27 mouse cellular contexts compared by ENCODE assay signal in the genomic region with DNA sequence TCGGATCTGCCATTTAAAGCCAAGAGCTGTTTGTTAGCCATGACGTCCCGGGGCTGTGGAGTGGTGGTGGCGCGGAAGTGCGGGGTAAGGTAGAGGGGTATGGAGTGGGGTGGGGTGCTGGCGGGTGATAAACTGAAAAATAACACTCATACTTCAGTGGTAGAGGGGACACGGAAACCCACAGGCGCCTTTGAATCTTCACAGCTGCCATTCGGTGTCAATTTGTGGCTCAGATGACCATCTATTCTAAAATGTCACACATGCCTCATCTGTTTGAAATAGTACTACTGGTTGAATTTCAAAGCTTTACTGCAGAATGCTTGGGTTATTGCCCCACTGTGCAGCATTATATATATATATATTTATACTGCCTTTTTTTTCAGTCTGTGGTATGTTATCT. TPM values are rescaled to one million over a fixed set of nuclear protein-coding genes. Genes with fewer than 3 reads are reported as not detected.
"Had no signal": no experiment of that assay in that cellular context is flagged by ENCODE, and none has a peak within 500 bp of the region (broad histone marks: within the 10 kb centered on the region; RNA-seq: fewer than 3 reads in every experiment).

A gene (minus strand): TSS at position 101 of the 400 bp plus-strand sequence.

- H3K4me1 ChIP-seq: midbrain, embryonic 10.5 days; midbrain, embryonic 12.5 days; neural tube, embryonic 12.5 days; stomach, embryonic 15.5 days had no signal

- H3K36me3 ChIP-seq: midbrain, embryonic 10.5 days; midbrain, embryonic 12.5 days; neural tube, embryonic 12.5 days; stomach, embryonic 15.5 days had no signal

- H3K9me3 ChIP-seq: midbrain, embryonic 10.5 days; midbrain, embryonic 12.5 days; neural tube, embryonic 12.5 days; stomach, embryonic 15.5 days had no signal

- H3K4me3 ChIP-seq: midbrain, embryonic 10.5 days; midbrain, embryonic 12.5 days; myocyte; neural tube, embryonic 12.5 days; stomach, embryonic 15.5 days had no signal

- DNase-seq: lung, adult 18-20 months; lung, embryonic 14.5 days; lung, postnatal 10 days; lung, postnatal 4 days; midbrain, embryonic 14.5 days; retina, postnatal 1 day; right cerebral cortex, adult 18-20 months; right cerebral cortex, postnatal 14 days; thymus, adult 2 months; thymus, postnatal 25 days; thymus, postnatal 4 days had no signal

- H3K27me3 ChIP-seq: neural tube, embryonic 12.5 days; stomach, embryonic 15.5 days had no signal

- H3K9ac ChIP-seq: liver, embryonic 14.5 days; lung, embryonic 14.5 days; midbrain, embryonic 12.5 days; neural tube, embryonic 12.5 days; stomach, embryonic 15.5 days had no signal

- H3K27ac ChIP-seq: liver, embryonic 14.5 days; midbrain, embryonic 10.5 days; midbrain, embryonic 12.5 days; neural tube, embryonic 12.5 days; stomach, embryonic 15.5 days; stomach, postnatal 0 days had no signal

RNA-seq across cellular contexts. Expression of the gene that starts here (rescaled TPM):
- total RNA-seq: megakaryocyte, adult 5-6 weeks; megakaryocyte-erythroid progenitor cell, adult 5-6 weeks; neutrophil, adult 5-6 weeks had no signal
- polyA plus RNA-seq: liver, embryonic 14.5 days; liver, embryonic 16.5 days; lung, embryonic 14.5 days; lung, embryonic 16.5 days; midbrain, embryonic 10.5 days; midbrain, embryonic 12.5 days; midbrain, embryonic 14.5 days; midbrain, embryonic 16.5 days; neural tube, embryonic 12.5 days; neural tube, embryonic 14.5 days; spleen, adult 2 months; stomach, embryonic 15.5 days; stomach, postnatal 0 days; thymus, adult 2 months; urinary bladder, adult 2 months had no signal
